Mouse (Mus musculus) limb, embryonic 14.5 days (tissue): ENCODE data around the gene Prrx1. TPM values are rescaled to one million over a fixed set of nuclear protein-coding genes. Genes with fewer than 3 reads are reported as not detected.
A peak's percentile ranks its signal among the peaks of the same experiment; 100 is the strongest.

Source experiments
- ATAC-seq: fragments of 200-750 bp; cut with Nextera tagmentation; 2 replicates; pipeline ENCODE4 v1.8.0; 2017; ENCODE audit warnings: low read depth, moderate number of reproducible peaks, moderate TSS enrichment; ENCODE audit not compliant: low FRiP score
- DNase-seq: peaks from one replicate; pipeline ENCODE4 v3.0.0-alpha.2; 2015; ENCODE audit warnings: low spot score
- H3K27ac ChIP-seq: fragments of 300-500 bp; sonication (generic); replicated peaks from 2 replicates; pipeline ENCODE4 v1.5.1; 2014; ENCODE audit warnings: low read depth, mild to moderate bottlenecking, low read length, moderate library complexity, mixed read lengths
- H3K27me3 ChIP-seq: fragments of 300-500 bp; sonication (generic); 2 replicates; pipeline ENCODE4 v1.6.1; 2014; ENCODE audit warnings: low read length, mixed read lengths; ENCODE audit not compliant: control insufficient read depth, insufficient read depth
- H3K36me3 ChIP-seq: fragments of 300-500 bp; sonication (generic); 2 replicates; pipeline ENCODE4 v1.6.1; 2014; ENCODE audit warnings: mild to moderate bottlenecking, low read length, moderate library complexity, mixed read lengths; ENCODE audit not compliant: control insufficient read depth, insufficient read depth
- H3K4me1 ChIP-seq: fragments of 300-500 bp; sonication (generic); 2 replicates; pipeline ENCODE4 v1.6.1; 2014; ENCODE audit warnings: antibody characterized with exemption, low read length, mixed read lengths; ENCODE audit not compliant: control insufficient read depth, insufficient read depth
- H3K4me2 ChIP-seq: fragments of 300-500 bp; sonication (generic); replicated peaks from 2 replicates; pipeline ENCODE4 v1.6.1; 2014; ENCODE audit warnings: low read depth, mild to moderate bottlenecking, low read length, moderate library complexity; ENCODE audit not compliant: severe bottlenecking
- H3K4me3 ChIP-seq: fragments of 300-500 bp; sonication (generic); replicated peaks from 2 replicates; pipeline ENCODE4 v1.5.1; 2014; ENCODE audit warnings: low read length
- H3K9ac ChIP-seq: fragments of 300-500 bp; sonication (generic); 2 replicates; pipeline ENCODE4 v1.6.1; 2014; ENCODE audit warnings: mild to moderate bottlenecking, low read depth, low read length, moderate library complexity; ENCODE audit not compliant: severe bottlenecking
- H3K9me3 ChIP-seq: fragments of 300-500 bp; sonication (generic); 2 replicates; pipeline ENCODE4 v1.6.1; 2016; ENCODE audit warnings: low read length; ENCODE audit not compliant: control insufficient read depth
- POLR2A ChIP-seq: fragments of 200-500 bp; IDR thresholded peaks from 2 replicates; pipeline ENCODE4 v1.8.0; 2012; ENCODE audit warnings: inconsistent platforms, mild to moderate bottlenecking, moderate library complexity, borderline replicate concordance; ENCODE audit not compliant: insufficient read depth, insufficient read length; ENCODE audit errors: extremely low read depth
- WGBS: fragments of 180-500 bp; shearing (Covaris S2); extraction: QIAGEN DNeasy Blood & Tissue Kit; methylation state at CpG from one replicate; pipeline ENCODE4 v1.1.7; 2014; 5-methylcytosine and 5-hydroxymethylcytosine counted together
- polyA plus RNA-seq, 2 experiments: library from polyadenylated mRNA; depleted of rRNA in 1 of 2; stranded (reverse) in 1 of 2; unstranded in 1 of 2; fragments of >200 nt; fragmentation: Nextera tagmentation in 1 of 2; extraction: Ambion mirVana in 1 of 2; gene quantifications; 2 replicates each; pipeline versions ENCODE4 v1.2.1 to v1.2.3; 2012 to 2014

The Prrx1 gene
- polyA plus RNA-seq, 2 experiments: 114 to 122 TPM

GRCm38 (mm10) chr1:163293152-163293551 is 20.4 kb downstream of the Prrx1 start:
- H3K4me1 ChIP-seq: peaks cover 21% of the 10 kb centered on the region
- H3K27ac ChIP-seq: no peak overlapping the region
- peaks cover 27% of the 10 kb centered on the region for H3K36me3 ChIP-seq
- WGBS: 80% methylated on average over 4 of the region's 4 CpGs
- H3K27me3 ChIP-seq: no peaks in the 10 kb centered on the region
- H3K4me3 ChIP-seq: no peak overlapping the region
- no peaks in the 10 kb centered on the region for H3K9me3 ChIP-seq
- TF ChIP-seq POLR2A: no peak
- DNase-seq (no peak), ATAC-seq (no peak)
- no peak overlapping the region for H3K4me2 ChIP-seq
- no peak overlapping the region for H3K9ac ChIP-seq

- peaks cover 28% of the 10 kb centered on the region for H3K4me1 ChIP-seq
- no peak overlapping the region for H3K27ac ChIP-seq
- no peak for ATAC-seq
- DNase-seq: no peak
- no peak overlapping the region for H3K4me2 ChIP-seq
- H3K9me3 ChIP-seq: no peaks in the 10 kb centered on the region
- peaks cover 27% of the 10 kb centered on the region for H3K36me3 ChIP-seq
- H3K4me3 ChIP-seq: no peak overlapping the region
- whole genome bisulfite sequencing: 57% methylated on average over 2 of the region's 2 CpGs
- H3K27me3 ChIP-seq: no peaks in the 10 kb centered on the region
- TF ChIP-seq POLR2A: no peak
- H3K9ac ChIP-seq: no peak overlapping the region
These were observed 21.6 kb downstream of the Prrx1 start for GRCm38 (mm10) chr1:163291925-163292324.

GRCm38 (mm10) chr1:163289131-163289530 is 24.4 kb downstream of the Prrx1 start:
- ATAC-seq (no peak), DNase-seq (no peak)
- Histone ChIP-seq H3K4me2 (no peak overlapping the region), H3K4me1 (peaks cover 46% of the 10 kb centered on the region), H3K27me3 (no peaks in the 10 kb centered on the region), H3K9me3 (no peaks in the 10 kb centered on the region), H3K27ac (no peak overlapping the region), H3K36me3 (peaks cover 14% of the 10 kb centered on the region; the same call in 1 of the 2 replicates), H3K4me3 (no peak overlapping the region), H3K9ac (no peak overlapping the region)
- 72% methylated on average over 7 of the region's 7 CpGs for WGBS
- TF ChIP-seq POLR2A: no peak

- Histone ChIP-seq H3K9me3 (no peaks in the 10 kb centered on the region), H3K27ac (no peak overlapping the region), H3K36me3 (peaks cover 7% of the 10 kb centered on the region; the same call in 1 of the 2 replicates), H3K4me1 (peaks cover 68% of the 10 kb centered on the region), H3K9ac (no peak overlapping the region), H3K4me2 (no peak overlapping the region), H3K4me3 (no peak overlapping the region), H3K27me3 (no peaks in the 10 kb centered on the region)
- TF ChIP-seq POLR2A: no peak
- ATAC-seq: 0 out of 2 replicates have a peak, but pooled peaks have one; percentile 21
- DNase-seq: peak; percentile 63
- WGBS: 30% methylated on average over 1 of the region's 1 CpGs
These were observed 28.0 kb downstream of the Prrx1 start for GRCm38 (mm10) chr1:163285539-163285938.

GRCm38 (mm10) chr1:163285136-163285535 is 28.4 kb downstream of the Prrx1 start:
- no peak for TF ChIP-seq POLR2A
- no peaks in the 10 kb centered on the region for H3K9me3 ChIP-seq
- H3K36me3 ChIP-seq: peaks cover 7% of the 10 kb centered on the region; the same call in 1 of the 2 replicates
- H3K4me2 ChIP-seq: no peak overlapping the region
- H3K4me3 ChIP-seq: no peak overlapping the region
- no peak overlapping the region for H3K9ac ChIP-seq
- WGBS: 30% methylated on average over 3 of the region's 3 CpGs
- no peak for ATAC-seq
- no peak for DNase-seq
- H3K27me3 ChIP-seq: no peaks in the 10 kb centered on the region
- peaks cover 66% of the 10 kb centered on the region for H3K4me1 ChIP-seq
- H3K27ac ChIP-seq: no peak overlapping the region
